Mouse (Mus musculus) CH12.LX (cell line): Measurements from ENCODE around the gene Dpp6. TPM values are rescaled to one million over a fixed set of nuclear protein-coding genes. Genes with fewer than 3 reads are reported as not detected.

ENCODE experiments used
- DNase-seq: peaks from one replicate; pipeline ENCODE4 v3.0.0-alpha.2; 2013; ENCODE audit errors: extremely low read depth
- H3K27ac ChIP-seq: 2 replicates; pipeline ENCODE4 v1.5.1; 2012; ENCODE audit warnings: low read depth, mild to moderate bottlenecking, control low read depth, moderate library complexity; ENCODE audit not compliant: insufficient read depth
- H3K27me3 ChIP-seq: replicated peaks from 2 replicates; pipeline ENCODE3; 2012; ENCODE audit warnings: inconsistent platforms
- H3K36me3 ChIP-seq, 2 experiments: replicated peaks in 1 of 2; 2 replicates each; pipeline versions ENCODE3 to v1.6.1; 2012; ENCODE audit warnings: inconsistent platforms in 1 of 2, low read length in 1 of 2, mild to moderate bottlenecking in 1 of 2, mixed read lengths in 1 of 2, moderate library complexity in 1 of 2; ENCODE audit not compliant: control insufficient read depth in 1 of 2, insufficient read depth in 1 of 2
- H3K4me1 ChIP-seq, 2 experiments: 2 replicates each; pipeline ENCODE4 v1.6.1; 2012; ENCODE audit warnings: inconsistent platforms in 1 of 2, moderate library complexity in 1 of 2; ENCODE audit not compliant: insufficient read depth in 2 of 2, control insufficient read depth in 1 of 2
- H3K4me2 ChIP-seq: 2 replicates; pipeline ENCODE4 v1.6.1; 2012; ENCODE audit warnings: low read depth, mild to moderate bottlenecking, control low read depth; ENCODE audit not compliant: poor library complexity, insufficient read depth, severe bottlenecking
- H3K4me3 ChIP-seq, 3 experiments: fragments of 150-350 bp in 1 of 3; sonication (generic) in 1 of 3; replicated peaks in 1 of 3; 2 replicates each; pipeline versions ENCODE3 to v1.5.1; 2011 to 2012; ENCODE audit warnings: low read depth in 2 of 3, low read length in 2 of 3, mild to moderate bottlenecking in 2 of 3, moderate library complexity in 2 of 3, control low read depth in 1 of 3, improper control_type of control experiment in 1 of 3, inconsistent platforms in 1 of 3, mixed read lengths in 1 of 3; ENCODE audit not compliant: poor library complexity in 1 of 3
- H3K79me2 ChIP-seq: replicated peaks from 2 replicates; pipeline ENCODE4 v1.6.1; 2012; ENCODE audit warnings: mild to moderate bottlenecking, moderate library complexity; ENCODE audit not compliant: control insufficient read depth, poor library complexity, insufficient read depth, severe bottlenecking; ENCODE audit errors: extremely low read depth
- H3K9ac ChIP-seq: 2 replicates; pipeline ENCODE4 v1.6.1; 2012; ENCODE audit warnings: low read depth, mild to moderate bottlenecking, control low read depth, moderate library complexity; ENCODE audit not compliant: insufficient read depth
- H3K9me3 ChIP-seq: replicated peaks from 2 replicates; pipeline ENCODE3; 2012; ENCODE audit warnings: low read length, inconsistent platforms, mixed read lengths
- BHLHE40 ChIP-seq: IDR thresholded peaks from 2 replicates; pipeline ENCODE4 v1.6.1; 2011; ENCODE audit warnings: mild to moderate bottlenecking, low read depth, low read length, improper control_type of control experiment
- CHD1 ChIP-seq: IDR thresholded peaks from 2 replicates; pipeline ENCODE4 v1.6.1; 2012; ENCODE audit warnings: low read depth, low read length, improper control_type of control experiment, inconsistent platforms
- CTCF ChIP-seq, 2 experiments: IDR thresholded peaks in 1 of 2; conservative IDR thresholded peaks in 1 of 2; 2 replicates each; pipeline ENCODE4 v1.5.1; 2011 to 2012; ENCODE audit warnings: low read depth in 2 of 2, low read length in 2 of 2, improper control_type of control experiment in 1 of 2, inconsistent platforms in 1 of 2, mild to moderate bottlenecking in 1 of 2, moderate library complexity in 1 of 2
- E2F4 ChIP-seq: IDR thresholded peaks from 2 replicates; pipeline ENCODE4 v1.6.1; 2011; ENCODE audit warnings: low read depth, low read length, improper control_type of control experiment; ENCODE audit not compliant: insufficient replicate concordance
- EP300 ChIP-seq: IDR thresholded peaks from 2 replicates; pipeline ENCODE4 v1.6.1; 2011; ENCODE audit warnings: low read length, improper control_type of control experiment
- GABPA ChIP-seq: IDR thresholded peaks from 2 replicates; pipeline ENCODE4 v1.6.1; 2012; ENCODE audit warnings: low read depth, low read length, improper control_type of control experiment, inconsistent platforms; ENCODE audit not compliant: insufficient replicate concordance
- IRF4 ChIP-seq: IDR thresholded peaks from 2 replicates; pipeline ENCODE4 v1.6.1; 2014; ENCODE audit warnings: low read depth, mild to moderate bottlenecking, inconsistent platforms, low read length, improper control_type of control experiment
- JUND ChIP-seq: conservative IDR thresholded peaks from 2 replicates; pipeline ENCODE4 v1.6.1; 2011; ENCODE audit warnings: low read depth, low read length, improper control_type of control experiment
- KAT2A ChIP-seq: IDR thresholded peaks from 2 replicates; pipeline ENCODE4 v1.6.1; 2012; ENCODE audit warnings: low read length, improper control_type of control experiment, inconsistent platforms; ENCODE audit not compliant: insufficient replicate concordance
- MAFK ChIP-seq: IDR thresholded peaks from 2 replicates; pipeline ENCODE4 v1.6.1; 2011; ENCODE audit warnings: low read length, improper control_type of control experiment; ENCODE audit not compliant: insufficient replicate concordance
- MEF2A ChIP-seq: IDR thresholded peaks from 2 replicates; pipeline ENCODE4 v1.6.1; 2014; ENCODE audit warnings: low read depth, mild to moderate bottlenecking, inconsistent platforms, low read length, improper control_type of control experiment, borderline replicate concordance
- MXI1 ChIP-seq: IDR thresholded peaks from 2 replicates; pipeline ENCODE4 v1.6.1; 2011; ENCODE audit warnings: mild to moderate bottlenecking, low read depth, low read length, improper control_type of control experiment
- PAX5 ChIP-seq: IDR thresholded peaks from 2 replicates; pipeline ENCODE4 v1.6.1; 2012; ENCODE audit warnings: low read length, inconsistent platforms, mixed read lengths
- POLR2AphosphoS2 ChIP-seq: IDR thresholded peaks from 2 replicates; pipeline ENCODE4 v1.6.1; 2011; ENCODE audit warnings: low read depth, low read length, improper control_type of control experiment
- SMC3 ChIP-seq: IDR thresholded peaks from 2 replicates; pipeline ENCODE4 v1.6.1; 2011; ENCODE audit warnings: low read depth, low read length, improper control_type of control experiment
- TBP ChIP-seq: conservative IDR thresholded peaks from 2 replicates; pipeline ENCODE4 v1.6.1; 2011; ENCODE audit warnings: low read depth, low read length, improper control_type of control experiment
- TCF12 ChIP-seq: IDR thresholded peaks from 2 replicates; pipeline ENCODE4 v1.6.1; 2014; ENCODE audit warnings: low read depth, mild to moderate bottlenecking, inconsistent platforms, low read length, improper control_type of control experiment
- UBTF ChIP-seq: IDR thresholded peaks from 2 replicates; pipeline ENCODE4 v1.6.1; 2012; ENCODE audit warnings: low read depth, mild to moderate bottlenecking, inconsistent platforms, low read length, improper control_type of control experiment, moderate library complexity
- ZMIZ1 ChIP-seq: IDR thresholded peaks from 2 replicates; pipeline ENCODE4 v1.6.1; 2012; ENCODE audit warnings: low read depth, mild to moderate bottlenecking, inconsistent platforms, low read length, improper control_type of control experiment
- ZNF384 ChIP-seq: IDR thresholded peaks from 2 replicates; pipeline ENCODE4 v1.6.1; 2012; ENCODE audit warnings: low read depth, low read length, improper control_type of control experiment, inconsistent platforms
- dilution Hi-C: fragments of 300-500 bp; cut with MboI; formaldehyde crosslinking; loops from 2 replicates; pipeline ENCODE4 v1.14.3; 2020; ENCODE audit warnings: low sequenced_read_pairs; ENCODE audit not compliant: extremely low pct_unique_long_range_greater_than_20kb, extremely low pct_ligation_motif_present
- in situ Hi-C: fragments of 300-500 bp; cut with MboI; formaldehyde crosslinking; loops from 3 replicates; pipeline ENCODE4 v1.14.3; 2019; ENCODE audit warnings: low sequenced_read_pairs, low pct_ligation_motif_present, low pct_unique_long_range_greater_than_20kb, mixed read lengths
- polyA plus RNA-seq: library from polyadenylated mRNA; unstranded; fragments of >175 nt; gene quantifications from 2 replicates; pipeline ENCODE4 v1.2.1, GENCODE M21; 2012; ENCODE audit warnings: low read depth; ENCODE audit not compliant: insufficient read length
- total RNA-seq, 2 experiments: library from RNA; depleted of rRNA; stranded (reverse); fragments of 300-350 nt in 1 of 2; fragments of >200 nt in 1 of 2; gene quantifications; 2 replicates each; pipeline ENCODE4 v1.2.3; 2012 to 2014

Gene Dpp6
- total and polyA plus RNA-seq, 3 experiments: not detected

DNA sequence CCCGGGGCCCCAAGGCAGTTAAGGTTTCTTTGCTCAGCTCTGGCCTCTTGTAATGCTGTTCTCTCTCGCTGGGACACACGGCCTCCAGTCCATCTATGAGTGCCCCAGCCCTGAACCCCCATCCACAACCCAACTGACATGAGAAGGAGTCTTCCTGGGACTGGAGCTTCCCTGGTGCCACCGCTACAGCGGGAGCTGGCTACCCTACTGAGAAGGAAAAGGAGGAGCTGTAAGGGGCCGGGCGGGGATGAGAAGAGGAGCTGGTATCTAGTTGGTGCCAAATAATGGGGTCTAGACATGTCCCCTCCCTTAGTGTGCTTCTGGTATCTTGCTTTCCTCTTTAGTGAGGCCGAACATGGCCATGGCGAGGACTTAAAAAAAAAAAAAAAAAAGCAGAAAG lies 231.9 kb downstream of the Dpp6 start:
- dilution Hi-C loops: no loop called here
- H3K4me2 ChIP-seq: no peak overlapping the region
- H3K36me3 ChIP-seq: no peaks in the 10 kb centered on the region

GRCm38 (mm10) chr5:27049341-27050091 lies 232.5 kb downstream of the Dpp6 start:
- in situ Hi-C loops: no loop called here
- no peak overlapping the region for H3K4me2 ChIP-seq
- DNase-seq: no peak

More for the DNA sequence above, 231.9 kb downstream of the Dpp6 start:
- Histone ChIP-seq H3K4me1 (no peaks in the 10 kb centered on the region), H3K9ac (no peak overlapping the region), H3K27ac (no peak overlapping the region), H3K79me2 (no peaks in the 10 kb centered on the region), H3K27me3 (no peaks in the 10 kb centered on the region), H3K9me3 (peaks cover 66% of the 10 kb centered on the region), H3K4me3 (no peak overlapping the region)
- in situ Hi-C loops: no loop called here
- no peak for DNase-seq
- TF ChIP-seq TCF12: no peak
- no peak for TF ChIP-seq CHD1
- no peak for TF ChIP-seq GABPA
- TF ChIP-seq SMC3: no peak
- no peak for TF ChIP-seq KAT2A
- TF ChIP-seq ZNF384: no peak
- TF ChIP-seq BHLHE40: no peak
- no peak for TF ChIP-seq E2F4
- no peak for TF ChIP-seq EP300
- no peak for TF ChIP-seq CTCF (conservative IDR thresholded peaks at IDR 0.05 in 1 of 2, IDR thresholded peaks at IDR 0.05 in 1 of 2; ENCODE audit: low read depth in 2 of 2, low read length in 2 of 2)
- no peak for TF ChIP-seq PAX5
- no peak for TF ChIP-seq JUND
- TF ChIP-seq TBP: no peak
- no peak for TF ChIP-seq ZMIZ1
- TF ChIP-seq IRF4: no peak
- TF ChIP-seq MXI1: no peak
- TF ChIP-seq POLR2AphosphoS2: no peak
- TF ChIP-seq UBTF: no peak
- TF ChIP-seq MAFK: no peak
- no peak for TF ChIP-seq MEF2A

More at GRCm38 (mm10) chr5:27049341-27050091, 232.5 kb downstream of the Dpp6 start:
- Histone ChIP-seq H3K4me3 (no peak overlapping the region), H3K4me1 (no peaks in the 10 kb centered on the region), H3K36me3 (no peaks in the 10 kb centered on the region), H3K9me3 (peaks cover 64% of the 10 kb centered on the region), H3K27ac (no peak overlapping the region), H3K9ac (no peak overlapping the region), H3K27me3 (no peaks in the 10 kb centered on the region)
- dilution Hi-C loops: no loop called here
- TF ChIP-seq CHD1 (no peak), GABPA (no peak)
- TF ChIP-seq, all 38 proteins: peak for 0
- no peaks in the 10 kb centered on the region for H3K79me2 ChIP-seq
